Mouse (Mus musculus): ENCODE results near the gene Cenpp. TPM values are rescaled to one million over a fixed set of nuclear protein-coding genes. Genes with fewer than 3 reads are reported as not detected.
A peak's percentile ranks its signal among the peaks of the same experiment; 100 is the strongest.

Gene Cenpp
- polyA plus RNA-seq, 1 experiment from 2014 or later, result 33.2 TPM

DNA sequence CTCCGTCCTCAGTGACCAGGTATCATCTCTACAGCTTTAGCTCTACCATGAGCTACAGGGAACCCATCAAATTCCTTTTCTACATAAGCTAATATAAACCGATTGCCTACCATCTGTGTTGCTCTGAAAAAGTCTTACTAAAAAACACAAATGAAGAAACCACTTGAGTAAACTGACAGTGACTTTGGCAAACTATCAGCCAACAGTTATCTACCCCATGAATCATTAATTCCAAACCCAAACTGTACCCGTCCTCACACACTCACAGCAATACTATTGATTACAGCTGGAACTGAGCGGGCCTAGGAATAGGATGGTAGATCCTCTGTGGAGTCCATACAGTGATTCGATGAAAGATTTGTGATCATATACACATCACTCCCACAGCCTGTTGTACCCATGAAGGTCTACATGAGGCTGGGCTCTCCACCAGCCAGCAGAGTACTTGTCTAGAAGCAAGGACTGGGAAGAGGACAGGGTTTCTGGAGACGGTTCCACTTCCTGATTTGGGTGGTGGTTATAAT lies 173.7 kb downstream of the Cenpp start:
- peak overlapping the region; percentile 92 for H3K27ac ChIP-seq (ENCODE audit: low read length)
- H3K9ac ChIP-seq (ENCODE audit: low read length), result no peak overlapping the region
- H3K4me2 ChIP-seq (ENCODE audit: low read depth, low read length), result no peak overlapping the region
- H3K4me3 ChIP-seq (ENCODE audit: low read length), result no peak overlapping the region
- peaks cover 16% of the 10 kb centered on the region for H3K4me1 ChIP-seq (replicated peaks; ENCODE audit: control insufficient read depth, insufficient read depth, low read length)
- 77% methylated on average over 6 of the region's 6 CpGs for WGBS
- no peaks in the 10 kb centered on the region for H3K36me3 ChIP-seq (ENCODE audit: control insufficient read depth, insufficient read depth, low read length)
- no peaks in the 10 kb centered on the region for H3K27me3 ChIP-seq (ENCODE audit: control insufficient read depth, insufficient read depth, low read depth, low read length)
- H3K9me3 ChIP-seq (ENCODE audit: control insufficient read depth, low read length), result no peaks in the 10 kb centered on the region
- no peak for ATAC-seq (ENCODE audit: low read depth)

- no peak overlapping the region for H3K4me3 ChIP-seq (ENCODE audit: low read length)
- H3K4me1 ChIP-seq (replicated peaks; ENCODE audit: control insufficient read depth, insufficient read depth, low read length), result peaks cover 16% of the 10 kb centered on the region
- no peaks in the 10 kb centered on the region for H3K27me3 ChIP-seq (ENCODE audit: control insufficient read depth, insufficient read depth, low read depth, low read length)
- H3K27ac ChIP-seq (ENCODE audit: low read length), result peak overlapping the region; percentile 72
- ATAC-seq (ENCODE audit: low read depth), result no peak
- H3K36me3 ChIP-seq (ENCODE audit: control insufficient read depth, insufficient read depth, low read length), result no peaks in the 10 kb centered on the region
- WGBS, result 61% methylated on average over 3 of the region's 3 CpGs
- H3K9me3 ChIP-seq (ENCODE audit: control insufficient read depth, low read length), result no peaks in the 10 kb centered on the region
- H3K9ac ChIP-seq (ENCODE audit: low read length), result no peak overlapping the region
- no peak overlapping the region for H3K4me2 ChIP-seq (ENCODE audit: low read depth, low read length)
Observed at GRCm38 (mm10) chr13:49477887-49478286, 174.7 kb downstream of the Cenpp start.

GRCm38 (mm10) chr13:49472676-49473005 lies 179.9 kb downstream of the Cenpp start:
- H3K4me3 ChIP-seq (ENCODE audit: low read length), result no peak overlapping the region

GRCm38 (mm10) chr13:49471981-49472675 lies 180.5 kb downstream of the Cenpp start:
- H3K36me3 ChIP-seq (ENCODE audit: control insufficient read depth, insufficient read depth, low read length), result no peaks in the 10 kb centered on the region
- no peaks in the 10 kb centered on the region for H3K27me3 ChIP-seq (ENCODE audit: control insufficient read depth, insufficient read depth, low read depth, low read length)
- H3K4me1 ChIP-seq (replicated peaks; ENCODE audit: control insufficient read depth, insufficient read depth, low read length), result peaks cover 13% of the 10 kb centered on the region
- 36% methylated on average over 4 of the region's 4 CpGs for WGBS
- no peak overlapping the region for H3K4me2 ChIP-seq (ENCODE audit: low read depth, low read length)
- H3K27ac ChIP-seq (ENCODE audit: low read length), result peak overlapping the region; percentile 90
- H3K4me3 ChIP-seq (ENCODE audit: low read length), result no peak overlapping the region
- ATAC-seq (ENCODE audit: low read depth), result peak; percentile 94
- H3K9ac ChIP-seq (ENCODE audit: low read length), result no peak overlapping the region
- H3K9me3 ChIP-seq (ENCODE audit: control insufficient read depth, low read length), result no peaks in the 10 kb centered on the region

More at GRCm38 (mm10) chr13:49472676-49473005, 179.9 kb downstream of the Cenpp start:
- Histone ChIP-seq H3K27me3 (ENCODE audit: control insufficient read depth, insufficient read depth, low read depth, low read length) (no peaks in the 10 kb centered on the region), H3K36me3 (ENCODE audit: control insufficient read depth, insufficient read depth, low read length) (no peaks in the 10 kb centered on the region), H3K4me1 (replicated peaks; ENCODE audit: control insufficient read depth, insufficient read depth, low read length) (peaks cover 13% of the 10 kb centered on the region), H3K4me2 (ENCODE audit: low read depth, low read length) (no peak overlapping the region), H3K9ac (ENCODE audit: low read length) (no peak overlapping the region), H3K27ac (ENCODE audit: low read length) (peak overlapping the region; percentile 90), H3K9me3 (ENCODE audit: control insufficient read depth, low read length) (no peaks in the 10 kb centered on the region)
- ATAC-seq (ENCODE audit: low read depth), result no peak
- 66% methylated on average over 6 of the region's 6 CpGs for WGBS

GRCm38 (mm10) chr13:49470806-49471205 lies 181.8 kb downstream of the Cenpp start:
- Histone ChIP-seq H3K27ac (ENCODE audit: low read length) (peak overlapping the region; percentile 90), H3K4me3 (ENCODE audit: low read length) (no peak overlapping the region), H3K9me3 (ENCODE audit: control insufficient read depth, low read length) (no peaks in the 10 kb centered on the region), H3K4me2 (ENCODE audit: low read depth, low read length) (no peak overlapping the region), H3K4me1 (replicated peaks; ENCODE audit: control insufficient read depth, insufficient read depth, low read length) (peaks cover 17% of the 10 kb centered on the region), H3K27me3 (ENCODE audit: control insufficient read depth, insufficient read depth, low read depth, low read length) (no peaks in the 10 kb centered on the region), H3K36me3 (ENCODE audit: control insufficient read depth, insufficient read depth, low read length) (no peaks in the 10 kb centered on the region), H3K9ac (ENCODE audit: low read length) (no peak overlapping the region)
- ATAC-seq (ENCODE audit: low read depth), result peak; percentile 6; the same call in 1 of the 2 replicates
- WGBS, result 46% methylated on average over 4 of the region's 4 CpGs

DNA sequence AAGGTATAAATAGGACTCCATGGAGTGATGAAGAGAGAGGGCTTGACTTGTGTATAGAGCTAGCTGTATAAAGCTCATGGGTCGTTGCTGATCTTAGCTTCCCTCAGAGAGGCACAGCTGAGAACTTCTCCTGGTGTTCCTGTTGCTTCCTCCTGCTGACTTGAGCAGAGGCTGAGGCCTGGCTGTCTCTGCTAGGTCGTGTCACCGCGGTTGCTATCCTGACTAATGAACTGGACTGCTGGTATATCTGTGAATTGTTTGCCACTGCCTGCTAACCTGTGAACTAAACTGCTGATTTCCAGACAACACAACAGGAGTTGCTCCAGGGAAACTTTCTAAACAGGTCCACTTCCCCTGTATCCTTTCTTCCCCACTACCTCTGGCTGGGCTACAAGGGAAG lies 182.3 kb downstream of the Cenpp start:
- no peak for ATAC-seq (ENCODE audit: low read depth)
- H3K9ac ChIP-seq (ENCODE audit: low read length), result no peak overlapping the region
- 76% methylated on average over 4 of the region's 4 CpGs for WGBS
- no peak overlapping the region for H3K4me3 ChIP-seq (ENCODE audit: low read length)
- H3K4me1 ChIP-seq (replicated peaks; ENCODE audit: control insufficient read depth, insufficient read depth, low read length), result peaks cover 17% of the 10 kb centered on the region
- no peaks in the 10 kb centered on the region for H3K36me3 ChIP-seq (ENCODE audit: control insufficient read depth, insufficient read depth, low read length)
- H3K4me2 ChIP-seq (ENCODE audit: low read depth, low read length), result no peak overlapping the region
- H3K27me3 ChIP-seq (ENCODE audit: control insufficient read depth, insufficient read depth, low read depth, low read length), result no peaks in the 10 kb centered on the region
- peak overlapping the region; percentile 90 for H3K27ac ChIP-seq (ENCODE audit: low read length)
- H3K9me3 ChIP-seq (ENCODE audit: control insufficient read depth, low read length), result no peaks in the 10 kb centered on the region

DNA sequence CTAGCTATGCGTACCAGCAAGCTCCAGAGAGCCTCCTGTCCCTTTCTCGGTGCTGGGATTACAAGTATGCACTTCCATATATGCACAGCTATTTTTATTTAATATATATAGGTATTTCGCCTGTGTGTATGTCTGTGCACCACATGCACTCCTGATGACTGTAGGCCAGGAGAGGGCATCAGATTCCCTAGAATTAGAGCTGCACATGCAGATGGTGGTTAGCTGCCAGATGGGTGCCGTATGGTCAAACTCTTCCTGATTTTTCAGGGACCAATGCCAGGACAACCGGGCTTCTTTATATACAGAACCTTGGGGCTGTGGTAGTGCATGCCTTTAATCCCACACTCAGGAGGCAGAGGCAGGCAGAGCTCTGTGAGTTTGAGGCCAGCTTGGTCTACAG lies 183.6 kb downstream of the Cenpp start:
- no peaks in the 10 kb centered on the region for H3K9me3 ChIP-seq (ENCODE audit: control insufficient read depth, low read length)
- H3K9ac ChIP-seq (ENCODE audit: low read length), result no peak overlapping the region
- ATAC-seq (ENCODE audit: low read depth), result no peak
- no peak overlapping the region for H3K27ac ChIP-seq (ENCODE audit: low read length)
- H3K27me3 ChIP-seq (ENCODE audit: control insufficient read depth, insufficient read depth, low read depth, low read length), result no peaks in the 10 kb centered on the region
- no peak overlapping the region for H3K4me3 ChIP-seq (ENCODE audit: low read length)
- WGBS, result 81% methylated on average over 5 of the region's 5 CpGs
- H3K4me1 ChIP-seq (replicated peaks; ENCODE audit: control insufficient read depth, insufficient read depth, low read length), result peaks cover 17% of the 10 kb centered on the region
- no peak overlapping the region for H3K4me2 ChIP-seq (ENCODE audit: low read depth, low read length)
- peaks cover 1% of the 10 kb centered on the region; the same call in 1 of the 2 replicates for H3K36me3 ChIP-seq (ENCODE audit: control insufficient read depth, insufficient read depth, low read length)

DNA sequence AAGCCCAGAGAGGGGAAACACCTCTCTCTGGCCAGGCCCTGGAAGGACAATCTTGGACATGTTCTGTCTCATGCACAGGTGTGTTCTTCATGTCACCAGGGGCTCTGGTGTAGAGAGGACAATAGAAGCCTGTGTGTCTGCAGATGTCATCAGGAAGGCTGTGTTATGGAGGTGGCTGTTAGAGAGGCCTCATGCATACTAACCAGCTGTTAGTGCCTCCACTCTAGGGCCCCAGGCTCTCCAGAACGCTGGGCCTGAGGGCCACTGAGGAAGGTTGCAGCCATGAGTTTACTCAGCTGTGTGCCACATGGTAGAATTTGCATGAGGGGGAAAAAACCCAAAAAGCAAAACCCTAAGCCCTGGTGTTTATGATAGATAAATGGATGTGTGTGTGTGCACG lies 185.0 kb downstream of the Cenpp start:
- Histone ChIP-seq H3K27me3 (ENCODE audit: control insufficient read depth, insufficient read depth, low read depth, low read length) (no peaks in the 10 kb centered on the region), H3K4me2 (ENCODE audit: low read depth, low read length) (no peak overlapping the region), H3K27ac (ENCODE audit: low read length) (no peak overlapping the region), H3K9me3 (ENCODE audit: control insufficient read depth, low read length) (no peaks in the 10 kb centered on the region), H3K36me3 (ENCODE audit: control insufficient read depth, insufficient read depth, low read length) (peaks cover 6% of the 10 kb centered on the region; the same call in 1 of the 2 replicates), H3K9ac (ENCODE audit: low read length) (no peak overlapping the region), H3K4me1 (replicated peaks; ENCODE audit: control insufficient read depth, insufficient read depth, low read length) (peaks cover 17% of the 10 kb centered on the region), H3K4me3 (ENCODE audit: low read length) (no peak overlapping the region)
- 59% methylated on average over 2 of the region's 2 CpGs for WGBS
- no peak for ATAC-seq (ENCODE audit: low read depth)

GRCm38 (mm10) chr13:49466393-49467075 lies 186.1 kb downstream of the Cenpp start:
- H3K27me3 ChIP-seq (ENCODE audit: control insufficient read depth, insufficient read depth, low read depth, low read length), result no peaks in the 10 kb centered on the region
- H3K27ac ChIP-seq (ENCODE audit: low read length), result peak overlapping the region; percentile 67
- peak; percentile 67; the same call in 1 of the 2 replicates for ATAC-seq (ENCODE audit: low read depth)
- WGBS, result 60% methylated on average over 11 of the region's 11 CpGs
- peaks cover 13% of the 10 kb centered on the region for H3K4me1 ChIP-seq (replicated peaks; ENCODE audit: control insufficient read depth, insufficient read depth, low read length)
- no peak overlapping the region for H3K4me3 ChIP-seq (ENCODE audit: low read length)
- H3K9me3 ChIP-seq (ENCODE audit: control insufficient read depth, low read length), result no peaks in the 10 kb centered on the region
- H3K4me2 ChIP-seq (ENCODE audit: low read depth, low read length), result no peak overlapping the region
- no peak overlapping the region for H3K9ac ChIP-seq (ENCODE audit: low read length)
- H3K36me3 ChIP-seq (ENCODE audit: control insufficient read depth, insufficient read depth, low read length), result peaks cover 6% of the 10 kb centered on the region
